Mouse (Mus musculus): Measurements from ENCODE around the gene Snapc1. TPM values are rescaled to one million over a fixed set of nuclear protein-coding genes. Genes with fewer than 3 reads are reported as not detected.

Gene Snapc1
- 42.6 and 45.9 TPM in 2 replicates for polyA plus RNA-seq (2021; fragmentation: Nextera tagmentation)
- long read RNA-seq, experiment 1, full-length matches to known transcripts = 36 of 57 reads
- long read RNA-seq, experiment 1, partial matches to known transcripts = 7 of 57 reads
- long read RNA-seq, experiment 1, other reads (novel, unspliced or antisense) = 14 of 57 reads
- long read RNA-seq, experiment 2, full-length matches to known transcripts = 199 of 242 reads
- long read RNA-seq, experiment 2, partial matches to known transcripts = 5 of 242 reads
- long read RNA-seq, experiment 2, other reads (novel, unspliced or antisense) = 38 of 242 reads

GRCm38 (mm10) chr12:73964291-73965281, at the start of gene Snapc1:
Gene Snapc1 (plus strand): TSS chr12:73964481.

GRCm38 (mm10) chr12:73937353-73937752, 26.9 kb upstream of the Snapc1 start, which contains the start of gene Gm49321:
Gene Gm49321 (plus strand): TSS chr12:73937653.

GRCm38 (mm10) chr12:73997297-73998127, 33.2 kb downstream of the Snapc1 start, which contains the start of gene Syt16:
Gene Syt16 (plus strand): TSS chr12:73997661.

Other genes starting within 250 kb of the Snapc1 start
- 33.7 and 34.4 TPM in 2 replicates for gene Hif1a, start 63.1 kb upstream of the Snapc1 start, polyA plus RNA-seq (2021; fragmentation: Nextera tagmentation)
- 2.0 and 2.1 TPM in 2 replicates for gene Gm49321, start 26.8 kb upstream of the Snapc1 start, polyA plus RNA-seq (2021; fragmentation: Nextera tagmentation)
- gene Syt16, start 33.2 kb downstream of the Snapc1 start, polyA plus RNA-seq (2021; fragmentation: Nextera tagmentation) = 42.7 and 49.6 TPM in 2 replicates